Mouse (Mus musculus) heart, embryonic 14.5 days (tissue): Measurements from ENCODE around the gene Wasf3. TPM values are rescaled to one million over a fixed set of nuclear protein-coding genes. Genes with fewer than 3 reads are reported as not detected.

Experiments
- ATAC-seq: fragments of 200-750 bp; cut with Nextera tagmentation; 2 replicates; pipeline ENCODE4 v1.8.0; 2017; ENCODE audit warnings: low read depth, moderate TSS enrichment; ENCODE audit not compliant: insufficient number of reproducible peaks, insufficient read depth, low FRiP score
- H3K27ac ChIP-seq, 2 experiments: fragments of 200-500 bp in 1 of 2; fragments of 300-500 bp in 1 of 2; sonication (generic) in 1 of 2; replicated peaks in 1 of 2; 2 replicates each; pipeline ENCODE4 v1.5.1; 2012 to 2014; ENCODE audit warnings: low read depth in 2 of 2, low read length in 2 of 2, control low read depth in 1 of 2, mild to moderate bottlenecking in 1 of 2, mixed read lengths in 1 of 2; ENCODE audit not compliant: control insufficient read depth in 1 of 2, insufficient read depth in 1 of 2
- H3K27me3 ChIP-seq: fragments of 300-500 bp; sonication (generic); 2 replicates; pipeline ENCODE4 v1.6.1; 2014; ENCODE audit warnings: mild to moderate bottlenecking, low read length, control low read depth; ENCODE audit not compliant: control insufficient read depth, insufficient read depth
- H3K36me3 ChIP-seq: fragments of 300-500 bp; sonication (generic); 2 replicates; pipeline ENCODE4 v1.6.1; 2014; ENCODE audit warnings: mild to moderate bottlenecking, control low read depth, low read length, mixed read lengths; ENCODE audit not compliant: control insufficient read depth, insufficient read depth
- H3K4me1 ChIP-seq, 2 experiments: fragments of 200-500 bp in 1 of 2; fragments of 300-500 bp in 1 of 2; sonication (generic) in 1 of 2; 2 replicates each; pipeline ENCODE4 v1.6.1; 2012 to 2014; ENCODE audit warnings: low read length in 2 of 2, control low read depth in 1 of 2, mixed read lengths in 1 of 2; ENCODE audit not compliant: control insufficient read depth in 2 of 2, insufficient read depth in 2 of 2
- H3K4me2 ChIP-seq: fragments of 300-500 bp; sonication (generic); 2 replicates; pipeline ENCODE4 v1.6.1; 2014; ENCODE audit warnings: mild to moderate bottlenecking, low read length
- H3K4me3 ChIP-seq, 2 experiments: fragments of 200-500 bp in 1 of 2; fragments of 300-500 bp in 1 of 2; sonication (generic) in 1 of 2; 2 replicates each; pipeline ENCODE4 v1.5.1; 2012 to 2014; ENCODE audit warnings: low read length in 2 of 2, mild to moderate bottlenecking in 2 of 2, control low read depth in 1 of 2, low read depth in 1 of 2, moderate library complexity in 1 of 2; ENCODE audit not compliant: control insufficient read depth in 1 of 2, insufficient read depth in 1 of 2
- H3K9ac ChIP-seq: fragments of 300-500 bp; sonication (generic); 2 replicates; pipeline ENCODE4 v1.6.1; 2014; ENCODE audit warnings: mild to moderate bottlenecking, low read length
- H3K9me3 ChIP-seq: fragments of 300-500 bp; sonication (generic); 2 replicates; pipeline ENCODE4 v1.6.1; 2016; ENCODE audit warnings: low read length, control low read depth; ENCODE audit not compliant: control insufficient read depth
- WGBS: fragments of 180-500 bp; shearing (Covaris S2); extraction: QIAGEN DNeasy Blood & Tissue Kit; methylation state at CpG from one replicate; pipeline ENCODE4 v1.1.7; 2014; 5-methylcytosine and 5-hydroxymethylcytosine counted together
- polyA plus RNA-seq: library from polyadenylated mRNA; unstranded; fragments of >200 nt; fragmentation: Nextera tagmentation; extraction: Ambion mirVana; gene quantifications from 2 replicates; pipeline ENCODE4 v1.2.1, GENCODE M21; 2014

Gene Wasf3
- polyA plus RNA-seq, 1 experiment from 2014 or later, result 0.24 TPM

- H3K27ac ChIP-seq, result no peak overlapping the region
- no peaks in the 10 kb centered on the region for H3K9me3 ChIP-seq
- H3K4me3 ChIP-seq, result no peak overlapping the region
- no peaks in the 10 kb centered on the region for H3K36me3 ChIP-seq
- no peak overlapping the region for H3K4me2 ChIP-seq
- H3K4me1 ChIP-seq, result peaks cover 0 to 4% of the 10 kb centered on the region in 2 experiments; a peak in 1 of 4 replicates
- H3K27me3 ChIP-seq, result peaks cover 64% of the 10 kb centered on the region
- no peak for ATAC-seq
- H3K9ac ChIP-seq, result no peak overlapping the region
- WGBS, result 59% methylated on average over 15 of the region's 15 CpGs
Observed at GRCm38 (mm10) chr5:146412743-146413430, 28.1 kb downstream of the Wasf3 start.

- Histone ChIP-seq H3K9me3 (no peaks in the 10 kb centered on the region), H3K4me2 (no peak overlapping the region), H3K4me3 (no peak overlapping the region), H3K27me3 (peaks cover 74% of the 10 kb centered on the region), H3K4me1 (peaks cover 0 to 4% of the 10 kb centered on the region in 2 experiments; a peak in 1 of 4 replicates), H3K9ac (no peak overlapping the region), H3K36me3 (no peaks in the 10 kb centered on the region), H3K27ac (no peak overlapping the region)
- WGBS, result 68% methylated on average over 4 of the region's 4 CpGs
- ATAC-seq, result no peak
Observed at GRCm38 (mm10) chr5:146414611-146415010, 29.8 kb downstream of the Wasf3 start.

GRCm38 (mm10) chr5:146415218-146415617 is 30.4 kb downstream of the Wasf3 start:
- H3K36me3 ChIP-seq, result no peaks in the 10 kb centered on the region
- no peak overlapping the region for H3K9ac ChIP-seq
- peaks cover 80% of the 10 kb centered on the region for H3K27me3 ChIP-seq
- no peak overlapping the region for H3K4me2 ChIP-seq
- H3K9me3 ChIP-seq, result no peaks in the 10 kb centered on the region
- no peak overlapping the region for H3K4me3 ChIP-seq
- 65% methylated on average over 12 of the region's 12 CpGs for WGBS
- H3K4me1 ChIP-seq, result peaks cover 0 to 4% of the 10 kb centered on the region in 2 experiments; a peak in 1 of 4 replicates
- ATAC-seq, result no peak
- H3K27ac ChIP-seq, result no peak overlapping the region

- ATAC-seq, result no peak
- H3K27me3 ChIP-seq, result peaks cover 85% of the 10 kb centered on the region
Observed at GRCm38 (mm10) chr5:146416331-146417110, 31.7 kb downstream of the Wasf3 start.

GRCm38 (mm10) chr5:146418092-146418491 is 33.3 kb downstream of the Wasf3 start:
- no peak for ATAC-seq
- 66% methylated on average over 7 of the region's 7 CpGs for WGBS
- Histone ChIP-seq H3K27me3 (peaks cover 88% of the 10 kb centered on the region), H3K9me3 (no peaks in the 10 kb centered on the region), H3K4me2 (no peak overlapping the region), H3K27ac (no peak overlapping the region), H3K4me1 (peaks cover 0 to 2% of the 10 kb centered on the region in 2 experiments; a peak in 1 of 4 replicates), H3K4me3 (no peak overlapping the region), H3K9ac (no peak overlapping the region), H3K36me3 (no peaks in the 10 kb centered on the region)

More at GRCm38 (mm10) chr5:146416331-146417110, 31.7 kb downstream of the Wasf3 start:
- no peak overlapping the region for H3K4me2 ChIP-seq
- H3K27ac ChIP-seq, result no peak overlapping the region
- H3K9ac ChIP-seq, result no peak overlapping the region
- no peaks in the 10 kb centered on the region for H3K36me3 ChIP-seq
- no peaks in the 10 kb centered on the region for H3K9me3 ChIP-seq
- H3K4me3 ChIP-seq, result no peak overlapping the region
- peaks cover 0 to 4% of the 10 kb centered on the region in 2 experiments; a peak in 1 of 4 replicates for H3K4me1 ChIP-seq
- 77% methylated on average over 20 of the region's 20 CpGs for WGBS

- Histone ChIP-seq H3K4me1 (peaks cover 2 to 5% of the 10 kb centered on the region in 2 experiments), H3K4me2 (no peak overlapping the region), H3K27me3 (peaks cover 85% of the 10 kb centered on the region), H3K9me3 (no peaks in the 10 kb centered on the region), H3K36me3 (no peaks in the 10 kb centered on the region), H3K4me3 (no peak overlapping the region), H3K27ac (no peak overlapping the region), H3K9ac (no peak overlapping the region)
- WGBS, result 76% methylated on average over 1 of the region's 1 CpGs
- no peak for ATAC-seq
Observed at GRCm38 (mm10) chr5:146420081-146420480, 35.3 kb downstream of the Wasf3 start.

- H3K36me3 ChIP-seq, result no peaks in the 10 kb centered on the region
- peak; percentile 75 for ATAC-seq
- H3K4me2 ChIP-seq, result no peak overlapping the region
- H3K9me3 ChIP-seq, result no peaks in the 10 kb centered on the region
- peaks cover 84% of the 10 kb centered on the region for H3K27me3 ChIP-seq
- H3K27ac ChIP-seq, result no peak overlapping the region
- H3K4me3 ChIP-seq, result no peak overlapping the region
- WGBS, result 14% methylated on average over 8 of the region's 8 CpGs
- H3K9ac ChIP-seq, result no peak overlapping the region
- peaks cover 6 to 10% of the 10 kb centered on the region in 2 experiments for H3K4me1 ChIP-seq
Observed at GRCm38 (mm10) chr5:146424711-146425326, 40.0 kb downstream of the Wasf3 start.
